Mouse (Mus musculus) left cerebral cortex, postnatal 14 days (tissue): Measurements from ENCODE around the gene Slc34a1. TPM values are rescaled to one million over a fixed set of nuclear protein-coding genes. Genes with fewer than 3 reads are reported as not detected.

Source experiments
- DNase-seq, 2 experiments: peaks; one replicate each; pipeline ENCODE4 v3.0.0; 2021 to 2022; ENCODE audit warnings: low spot score in 2 of 2, mixed read lengths in 1 of 2
- intact Hi-C: fragments of 180-260 bp; cut with DNase I; formaldehyde crosslinking; loops from one replicate; pipeline ENCODE4 v1.15.1; 2025
- long read RNA-seq, 2 experiments: library from polyadenylated mRNA; stranded (forward); transcript quantifications; one replicate each; pipeline ENCODE4 v2.0.0; 2021
- total RNA-seq, 2 experiments: library from RNA; stranded (reverse); gene quantifications; 2 replicates each; pipeline ENCODE4 v1.2.3; 2021

The Slc34a1 gene
- total RNA-seq: under 1 TPM in 1 of 2 experiments, not detected in 1; 0.72 TPM
- long read RNA-seq, experiment 1: 0 reads
- long read RNA-seq, experiment 2: 0 reads

GRCm38 (mm10) chr13:55398088-55398487, at the start of gene Slc34a1:
Slc34a1 (plus strand) TSS chr13:55398187.
- DNase-seq: no peak
- intact Hi-C loops: loop anchor here (5.0 kb wide), 1 partner anchor 61 kb away; no protein-coding TSS in a partner anchor

DNA sequence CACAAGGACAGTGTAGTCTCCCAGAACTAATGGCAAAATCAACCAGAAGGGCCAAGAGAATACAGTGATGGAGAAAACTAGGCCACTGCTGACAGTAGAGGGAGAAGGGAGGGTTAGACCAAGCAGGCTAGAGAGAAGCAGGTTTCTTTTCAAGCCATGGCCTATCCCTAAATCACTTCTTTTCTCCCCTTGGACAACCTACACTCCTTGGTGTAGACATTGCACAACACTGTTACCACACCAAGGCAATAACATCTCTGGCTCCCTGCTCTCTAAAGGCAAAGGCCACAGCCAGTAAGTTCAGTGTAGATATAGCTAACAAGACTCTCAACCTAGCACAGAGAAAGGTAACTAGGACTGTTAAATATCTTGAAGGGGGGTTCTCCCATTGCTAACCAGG, 36.8 kb upstream of the Slc34a1 start:
- no peak for DNase-seq
- intact Hi-C loops: no loop called here

DNA sequence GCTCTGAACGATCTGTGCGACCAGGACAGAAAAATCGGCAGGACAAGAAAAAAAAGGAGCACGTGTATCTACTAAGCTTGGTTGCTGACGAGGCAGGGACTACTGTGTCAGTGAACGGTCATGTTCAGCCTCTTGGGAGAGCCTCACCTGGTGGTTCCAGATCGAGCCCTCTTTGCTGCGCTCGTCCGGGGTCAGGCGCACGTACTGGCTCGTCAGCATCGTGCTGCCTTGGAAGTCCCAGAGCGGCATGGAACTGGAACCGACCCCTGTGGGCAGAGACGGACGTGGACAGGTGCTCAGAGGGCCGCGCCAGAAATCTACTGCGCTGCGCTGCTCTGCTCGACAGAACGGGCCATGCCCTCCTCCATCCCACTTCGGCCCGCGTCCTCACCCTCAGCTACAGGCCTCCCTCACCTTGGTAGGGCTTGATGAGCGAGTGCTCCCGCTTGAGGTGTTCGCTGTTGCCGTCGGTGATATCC, 36.0 kb upstream of the Slc34a1 start:
- intact Hi-C loops: no loop called here
- DNase-seq: no peak

DNA sequence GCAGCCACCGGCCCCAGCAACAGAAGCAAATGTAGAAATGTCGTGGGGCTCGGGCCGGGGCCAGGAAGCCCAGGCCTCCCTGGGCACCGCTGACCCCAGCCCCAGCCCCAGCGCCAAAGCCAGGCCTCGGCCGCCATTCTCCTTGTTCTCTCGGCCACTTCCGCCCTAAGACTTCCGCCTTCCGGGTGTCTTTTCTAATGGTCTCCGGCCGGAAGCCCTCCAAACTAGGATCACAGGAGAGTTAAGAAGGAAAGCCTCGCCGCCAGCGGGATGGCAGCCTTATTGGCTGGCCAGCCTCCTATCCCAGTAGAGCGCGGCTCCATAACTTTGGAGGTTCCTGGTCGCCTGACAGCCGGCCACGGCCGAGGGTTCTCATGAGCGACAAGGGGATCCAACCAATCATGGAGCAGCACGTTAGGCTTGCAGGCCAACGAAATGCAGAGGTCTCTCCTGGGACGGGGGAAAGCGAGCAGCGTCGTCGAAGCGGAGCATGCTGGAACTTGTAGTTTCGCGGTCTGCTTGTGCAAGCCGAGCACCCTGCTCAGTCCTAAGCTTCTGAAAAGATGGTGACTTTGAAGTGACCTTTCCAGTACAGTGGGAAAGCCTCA, 35.4 kb upstream of the Slc34a1 start, which contains the start of gene Lman2:
Lman2 (minus strand) TSS at position 331 of the 608 bp plus-strand sequence.
- intact Hi-C loops: no loop called here
- DNase-seq: peak; percentile 98 to 99

DNA sequence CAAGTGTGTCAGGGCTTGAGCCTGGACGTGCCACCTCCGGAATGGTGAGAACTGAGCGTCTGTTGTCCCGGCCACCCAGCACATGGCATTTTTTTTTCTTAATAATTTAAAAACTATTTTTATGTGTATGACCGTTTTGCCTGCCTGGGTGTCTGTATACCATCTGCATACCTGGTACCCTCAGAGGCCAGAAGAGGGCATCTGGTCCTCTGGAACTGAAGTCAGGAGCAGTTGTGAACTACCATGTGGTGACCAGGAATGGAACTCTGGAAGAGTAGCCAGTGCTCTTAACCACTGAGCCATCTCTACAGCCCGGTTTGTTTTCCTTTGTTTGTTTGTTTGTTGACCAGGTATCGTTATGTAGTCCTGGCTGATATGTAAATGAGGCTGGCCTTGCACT, 29.6 kb upstream of the Slc34a1 start:
- DNase-seq: no peak
- intact Hi-C loops: no loop called here

GRCm38 (mm10) chr13:55369531-55370114, 28.4 kb upstream of the Slc34a1 start, which contains the start of gene Rgs14:
Rgs14 (plus strand) TSS chr13:55369732.
- peak; percentile 63 to 75 for DNase-seq
- intact Hi-C loops: no loop called here

- intact Hi-C loops: no loop called here
- no peak for DNase-seq
These were observed 27.8 kb upstream of the Slc34a1 start for GRCm38 (mm10) chr13:55370234-55370633.

GRCm38 (mm10) chr13:55371007-55371681, 26.8 kb upstream of the Slc34a1 start:
- peak in 1 of 2 experiments; percentile 66 for DNase-seq
- intact Hi-C loops: no loop called here

- no peak for DNase-seq
- intact Hi-C loops: no loop called here
These were observed 26.2 kb upstream of the Slc34a1 start for GRCm38 (mm10) chr13:55371740-55372139.

GRCm38 (mm10) chr13:55374206-55374924, 23.6 kb upstream of the Slc34a1 start:
- intact Hi-C loops: no loop called here
- DNase-seq: no peak

- no peak for DNase-seq
- intact Hi-C loops: no loop called here
These were observed 22.1 kb upstream of the Slc34a1 start for GRCm38 (mm10) chr13:55375877-55376276.

GRCm38 (mm10) chr13:55378907-55379580, 18.9 kb upstream of the Slc34a1 start:
- intact Hi-C loops: no loop called here
- no peak for DNase-seq

- intact Hi-C loops: no loop called here
- DNase-seq: peak; percentile 80 to 86
These were observed 16.2 kb upstream of the Slc34a1 start for GRCm38 (mm10) chr13:55381790-55382189.

- no peak for DNase-seq
- intact Hi-C loops: no loop called here
These were observed 7.3 kb upstream of the Slc34a1 start for GRCm38 (mm10) chr13:55390644-55391043.

DNA sequence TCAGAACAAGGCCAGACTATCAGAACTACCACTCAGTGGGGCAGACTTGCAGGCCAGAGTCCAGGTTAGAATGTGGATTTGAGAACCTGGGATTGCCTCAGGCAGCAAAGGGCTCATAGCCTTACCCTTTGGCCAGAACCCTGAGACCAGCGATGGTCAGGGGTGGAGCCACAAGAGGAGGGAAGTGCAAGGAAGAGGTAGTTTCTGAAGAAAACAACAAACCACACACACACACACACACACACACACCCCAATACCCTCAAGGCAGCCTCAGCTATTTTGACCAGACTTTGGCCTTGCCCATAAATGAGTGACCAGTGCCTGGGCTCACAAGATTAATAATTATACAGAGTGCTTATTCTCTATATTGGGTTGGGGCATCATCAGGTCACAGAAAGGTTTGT, 6.4 kb upstream of the Slc34a1 start:
- DNase-seq: no peak
- intact Hi-C loops: no loop called here

- intact Hi-C loops: no loop called here
- no peak for DNase-seq
These were observed 5.1 kb upstream of the Slc34a1 start for GRCm38 (mm10) chr13:55392933-55393332.

DNA sequence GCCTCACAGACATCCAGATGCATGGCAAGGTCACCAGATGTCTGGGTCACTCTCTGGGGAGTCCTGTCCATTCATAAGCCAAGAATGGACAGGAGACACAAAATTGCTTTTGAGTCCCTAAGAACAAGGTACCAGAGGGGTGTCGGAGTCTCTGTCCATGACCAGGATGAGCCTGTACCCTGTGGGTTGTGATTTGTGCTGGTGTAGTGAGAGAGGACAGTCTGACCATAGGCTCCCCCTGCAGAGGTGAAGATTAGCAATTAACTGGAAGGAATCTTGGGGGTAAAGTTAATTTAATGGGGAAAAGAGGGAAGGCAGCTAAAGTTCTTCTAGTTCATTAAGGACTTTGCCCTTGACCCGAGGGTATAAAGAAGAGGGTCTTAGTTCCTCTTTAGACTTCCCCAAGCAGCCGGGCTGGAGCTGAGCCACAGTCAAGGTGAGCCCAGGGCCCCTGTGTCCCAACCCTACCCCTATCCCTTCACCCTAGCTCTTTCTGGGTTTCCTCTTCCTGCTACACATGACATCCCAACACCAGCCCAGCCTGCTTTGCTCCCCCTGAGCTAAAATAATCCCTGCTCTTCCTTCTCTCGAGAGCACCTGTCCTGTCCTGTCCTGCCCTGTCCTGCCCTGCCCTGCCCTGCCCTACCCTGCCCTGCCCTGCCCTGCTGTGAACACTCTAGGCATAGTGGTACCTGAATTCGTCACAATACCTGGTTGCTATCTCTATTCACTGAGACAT, 1.5 kb downstream of the Slc34a1 start:
- intact Hi-C loops: loop anchor here (5.0 kb wide), 1 partner anchor 62 kb away; no protein-coding TSS in a partner anchor
- DNase-seq: no peak

GRCm38 (mm10) chr13:55400039-55400346, 2.0 kb downstream of the Slc34a1 start:
- intact Hi-C loops: no loop called here
- no peak for DNase-seq

DNA sequence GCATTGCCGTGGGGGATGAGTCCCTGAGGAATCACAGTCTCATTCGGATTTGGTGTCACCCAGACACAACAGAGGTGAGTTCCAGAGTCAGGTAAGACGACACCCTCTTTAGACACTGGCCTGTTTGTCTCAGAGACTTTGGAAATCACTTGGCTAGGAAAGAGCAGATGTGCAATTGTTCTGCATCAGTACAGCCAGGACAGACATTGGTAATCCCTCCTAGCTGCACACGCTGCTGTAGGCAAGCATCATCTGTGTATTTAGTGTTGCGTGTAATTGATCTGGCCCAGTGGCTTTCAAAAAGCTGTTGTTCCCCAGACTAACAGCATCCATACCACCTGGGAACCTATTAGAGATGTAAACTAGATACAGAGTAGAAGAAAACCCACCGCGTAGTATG, 5.3 kb downstream of the Slc34a1 start:
- no peak for DNase-seq
- intact Hi-C loops: no loop called here
